Mouse (Mus musculus) embryo, embryonic 10.5 days (tissue): ENCODE results near the gene Nhlh2.
A peak's percentile ranks its signal among the peaks of the same experiment; 100 is the strongest.

Source experiments
- DNase-seq: peaks from one replicate; pipeline ENCODE4 v3.0.0-alpha.2; 2015; ENCODE audit warnings: low spot score

Nhlh2 gene

GRCm38 (mm10) chr3:102025659-102026058, 15.8 kb downstream of the Nhlh2 start:
- no peak for DNase-seq

GRCm38 (mm10) chr3:102027880-102028279, 18.0 kb downstream of the Nhlh2 start:
- peak; percentile 68 for DNase-seq

DNA sequence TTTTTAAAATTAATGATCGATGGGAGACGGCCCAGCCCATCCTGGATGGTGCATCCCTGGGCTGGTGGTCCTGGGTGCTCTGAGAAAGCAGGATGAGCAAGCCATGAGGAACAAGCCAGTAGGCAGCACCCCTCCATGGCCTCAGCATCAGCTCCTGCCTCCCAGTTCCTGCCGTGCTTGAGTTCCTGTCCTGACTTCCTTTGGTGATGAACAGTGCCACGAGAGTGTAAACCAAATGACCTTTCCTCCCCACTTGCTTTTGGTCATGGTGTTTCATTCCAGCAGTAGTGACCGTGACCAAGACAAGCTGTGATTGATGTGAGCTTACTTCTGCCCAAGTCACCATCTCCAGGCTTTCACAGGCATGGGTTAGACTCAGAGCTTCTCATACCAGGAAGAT, 27.9 kb downstream of the Nhlh2 start:
- DNase-seq = no peak

DNA sequence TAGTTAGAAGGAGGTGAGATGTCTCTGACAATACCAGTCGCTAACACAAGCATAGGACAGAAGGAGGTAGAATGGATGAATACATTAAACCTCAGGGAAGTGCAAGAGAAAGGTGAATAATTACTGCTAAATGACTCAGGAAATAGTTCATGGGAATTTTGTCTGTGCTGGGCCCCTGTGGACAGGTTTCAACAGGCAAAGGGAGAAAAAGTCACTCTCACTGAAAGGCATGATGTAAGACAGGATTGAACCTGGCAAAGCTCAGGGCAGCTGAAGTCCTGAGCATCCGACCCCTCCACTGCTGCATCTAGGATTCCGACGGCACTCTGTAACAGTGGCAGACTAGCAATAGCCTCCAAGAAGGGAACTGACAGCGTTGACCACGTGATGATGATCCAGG, 28.7 kb downstream of the Nhlh2 start:
- no peak for DNase-seq

DNA sequence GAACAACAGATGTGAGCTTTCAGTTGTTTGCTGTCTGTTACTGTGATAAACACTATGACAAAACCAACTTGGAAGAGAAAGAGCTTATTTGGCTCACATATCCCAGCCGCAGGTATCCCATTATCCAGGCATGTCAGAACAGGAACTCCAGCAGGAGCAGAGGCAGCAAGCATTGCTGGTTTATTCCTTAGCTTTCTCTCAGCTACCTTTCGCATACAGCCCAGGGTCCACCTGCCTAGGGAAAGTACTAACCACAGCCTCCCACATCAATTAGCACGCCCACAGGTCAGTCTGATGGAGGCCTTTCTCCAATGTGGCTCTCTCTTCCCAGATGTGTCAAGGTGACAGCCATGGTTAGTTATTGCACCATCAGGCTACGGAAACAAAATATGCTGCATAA, 31.8 kb downstream of the Nhlh2 start:
- no peak for DNase-seq

DNA sequence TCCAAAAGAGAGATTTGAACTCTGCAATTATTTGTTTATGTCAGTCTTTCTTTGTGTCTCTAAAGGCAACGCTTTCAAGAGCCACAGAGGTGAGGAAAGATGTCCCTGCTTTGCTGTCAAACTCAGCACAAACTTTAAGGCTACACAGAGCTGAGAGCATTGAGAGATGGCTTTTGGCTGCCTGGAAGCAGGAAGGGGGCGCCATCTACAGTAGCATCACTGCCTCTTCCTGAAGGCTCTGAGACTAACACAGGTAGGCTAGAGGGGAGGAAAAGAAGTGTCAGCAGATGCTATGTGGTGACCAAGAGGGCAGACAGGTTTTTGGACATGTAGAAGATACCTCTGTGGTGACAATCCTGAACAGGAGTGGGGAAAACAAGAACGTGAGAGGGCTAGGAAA, 35.2 kb downstream of the Nhlh2 start:
- no peak for DNase-seq

- no peak for DNase-seq
Observed at GRCm38 (mm10) chr3:102047532-102047931, 37.7 kb downstream of the Nhlh2 start.

GRCm38 (mm10) chr3:102049207-102050104, 39.6 kb downstream of the Nhlh2 start:
- DNase-seq = peak; percentile 72

DNA sequence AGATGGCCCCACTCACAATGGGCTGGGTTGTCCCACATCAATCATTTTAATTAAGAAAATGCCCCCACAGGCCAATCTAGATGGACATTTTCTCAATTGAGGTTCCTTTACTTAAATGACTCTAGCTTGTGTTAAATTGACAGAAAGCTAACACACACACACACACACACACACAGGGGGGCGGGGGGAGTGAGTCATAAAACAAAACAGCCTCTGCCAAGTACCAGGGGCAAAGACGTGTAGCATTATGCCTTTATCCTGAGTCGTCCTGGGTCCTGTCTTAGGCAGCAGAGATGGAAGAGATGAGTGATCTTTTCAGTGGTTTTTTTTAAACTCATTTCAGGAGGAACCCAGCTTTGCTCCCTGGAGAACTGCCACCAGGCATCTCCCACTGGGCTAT, 42.2 kb downstream of the Nhlh2 start:
- no peak for DNase-seq

GRCm38 (mm10) chr3:102053293-102053692, 43.4 kb downstream of the Nhlh2 start:
- DNase-seq = no peak

GRCm38 (mm10) chr3:102055878-102056277, 46.0 kb downstream of the Nhlh2 start:
- DNase-seq = peak; percentile 72

GRCm38 (mm10) chr3:102060065-102060464, 50.2 kb downstream of the Nhlh2 start:
- no peak for DNase-seq

GRCm38 (mm10) chr3:102061923-102062670, 52.2 kb downstream of the Nhlh2 start:
- peak; percentile 88 for DNase-seq

DNA sequence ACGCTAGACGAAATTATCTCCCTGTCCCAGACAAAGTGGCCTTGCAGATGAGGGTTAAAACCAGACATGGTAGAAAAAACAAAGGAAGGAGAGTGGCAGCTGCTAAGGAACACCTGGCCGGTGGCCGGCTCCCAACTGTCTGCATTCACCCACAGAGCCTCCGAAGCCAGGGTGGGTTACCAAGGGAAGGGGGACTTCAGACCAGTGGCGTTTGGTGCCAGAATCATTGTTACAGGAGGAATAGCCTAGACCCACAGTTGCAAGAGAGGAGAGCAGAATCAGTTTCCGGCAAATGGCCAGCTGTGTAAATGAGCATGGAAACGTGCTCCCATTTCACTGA, 52.8 kb downstream of the Nhlh2 start:
- no peak for DNase-seq

DNA sequence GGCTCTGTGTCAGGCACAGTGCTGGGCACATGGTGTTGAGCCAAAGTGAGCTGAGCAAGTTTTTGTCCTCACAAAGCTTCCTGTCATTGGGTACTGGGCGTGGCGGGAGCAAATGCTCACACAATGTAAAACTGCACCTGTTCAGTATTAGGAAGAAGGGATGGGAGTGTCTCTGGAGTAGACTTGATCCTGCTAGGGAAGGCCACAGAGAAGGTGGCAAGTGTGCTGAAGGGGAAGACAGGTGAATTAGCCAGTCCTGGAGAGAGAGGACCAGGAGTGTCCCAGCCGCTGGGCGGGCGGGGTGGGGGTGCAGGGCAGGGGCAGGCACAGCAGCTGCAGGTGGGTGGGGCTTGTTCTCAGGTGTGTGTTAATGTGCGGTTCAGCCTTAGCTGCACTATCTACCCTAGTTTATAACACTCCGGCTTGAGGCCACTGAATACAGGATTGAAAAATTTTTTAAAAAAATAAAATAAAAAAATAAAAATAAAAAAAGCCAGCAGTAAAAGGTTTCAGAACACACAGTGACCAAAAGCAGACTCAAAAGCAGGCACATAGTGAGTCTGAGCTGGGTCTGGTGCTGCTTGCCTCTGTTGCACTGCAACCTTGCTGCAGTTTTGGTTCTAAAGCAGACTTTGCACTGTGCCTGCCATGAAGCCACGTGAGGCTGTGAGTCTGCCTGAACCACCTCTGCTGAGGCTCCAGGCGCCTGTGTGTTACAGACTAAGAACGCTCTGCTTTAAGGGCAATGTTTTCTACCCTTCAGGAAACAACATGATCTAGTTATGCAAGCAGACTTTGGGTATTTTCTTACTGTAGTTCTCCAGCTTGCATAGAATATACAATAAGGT, 53.6 kb downstream of the Nhlh2 start:
- DNase-seq = no peak

- DNase-seq = no peak
Observed at GRCm38 (mm10) chr3:102064566-102064965, 54.7 kb downstream of the Nhlh2 start.
